Mouse (Mus musculus): ENCODE data around the gene Acsm1. TPM values are rescaled to one million over a fixed set of nuclear protein-coding genes. Genes with fewer than 3 reads are reported as not detected.

Gene Acsm1
- polyA plus RNA-seq, 1 experiment from 2014 or later, result 16.7 TPM

- H3K36me3 ChIP-seq (ENCODE audit: control insufficient read depth, insufficient read depth), result no peaks in the 10 kb centered on the region
- no peak for ATAC-seq (ENCODE audit: low read depth)
- H3K9me3 ChIP-seq (replicated peaks; ENCODE audit: control insufficient read depth, low read length), result no peaks in the 10 kb centered on the region
- no peak overlapping the region for H3K4me3 ChIP-seq (ENCODE audit: low read depth, low read length)
- H3K27me3 ChIP-seq (ENCODE audit: control insufficient read depth, insufficient read depth, low read depth, low read length), result no peaks in the 10 kb centered on the region
- no peak overlapping the region for H3K9ac ChIP-seq (ENCODE audit: low read depth, low read length)
- no peak overlapping the region for H3K27ac ChIP-seq (ENCODE audit: low read length)
- no peak overlapping the region for H3K4me2 ChIP-seq (ENCODE audit: low read depth, low read length)
- WGBS (ENCODE audit: insufficient replicate concordance), result 48% methylated on average over 1 of the region's 1 CpGs
- H3K4me1 ChIP-seq (ENCODE audit: control insufficient read depth, low read depth, low read length), result no peaks in the 10 kb centered on the region
Observed at GRCm38 (mm10) chr7:119694926-119695325, 88.1 kb downstream of the Acsm1 start.

Other genes with a start within 250 kb of the Acsm1 start
- gene Gp2, start 147.7 kb upstream of the Acsm1 start, polyA plus RNA-seq (2015; fragmentation: Nextera tagmentation; extraction: Ambion mirVana), result not detected in 2 replicates
- not detected in 2 replicates for gene Umod, start 127.7 kb upstream of the Acsm1 start, polyA plus RNA-seq (2015; fragmentation: Nextera tagmentation; extraction: Ambion mirVana)
- gene Acsm5, start 87.6 kb upstream of the Acsm1 start, polyA plus RNA-seq (2015; fragmentation: Nextera tagmentation; extraction: Ambion mirVana), result 0.19 and 0.46 TPM in 2 replicates
- gene Pdilt, start 83.5 kb upstream of the Acsm1 start, polyA plus RNA-seq (2015; fragmentation: Nextera tagmentation; extraction: Ambion mirVana), result not detected in 2 replicates
- not detected in 2 replicates for gene Acsm2, start 52.7 kb upstream of the Acsm1 start, polyA plus RNA-seq (2015; fragmentation: Nextera tagmentation; extraction: Ambion mirVana)
- gene Acsm4, start 83.0 kb downstream of the Acsm1 start, polyA plus RNA-seq (2015; fragmentation: Nextera tagmentation; extraction: Ambion mirVana), result not detected in 2 replicates
- gene Thumpd1, start 113.8 kb downstream of the Acsm1 start, polyA plus RNA-seq (2015; fragmentation: Nextera tagmentation; extraction: Ambion mirVana), result 19.1 and 19.8 TPM in 2 replicates
- gene Acsm3, start 153.9 kb downstream of the Acsm1 start, polyA plus RNA-seq (2015; fragmentation: Nextera tagmentation; extraction: Ambion mirVana), result 6.1 and 8.0 TPM in 2 replicates
- gene Rexo5, start 187.0 kb downstream of the Acsm1 start, polyA plus RNA-seq (2015; fragmentation: Nextera tagmentation; extraction: Ambion mirVana), result 11.9 and 13.7 TPM in 2 replicates
- gene Eri2, start 187.0 kb downstream of the Acsm1 start, polyA plus RNA-seq (2015; fragmentation: Nextera tagmentation; extraction: Ambion mirVana), result 11.0 and 12.0 TPM in 2 replicates